Mouse (Mus musculus) intestine, embryonic 16.5 days (tissue): ENCODE data around the gene Klhl3. TPM values are rescaled to one million over a fixed set of nuclear protein-coding genes. Genes with fewer than 3 reads are reported as not detected.

Experiments
- ATAC-seq: fragments of 200-750 bp; cut with Nextera tagmentation; 2 replicates; pipeline ENCODE4 v1.8.0; 2017; ENCODE audit warnings: moderate TSS enrichment, moderate library complexity
- H3K27ac ChIP-seq: fragments of 300-500 bp; sonication (generic); 2 replicates; pipeline ENCODE4 v1.5.1; 2014; ENCODE audit warnings: mild to moderate bottlenecking, low read length
- H3K27me3 ChIP-seq: fragments of 300-500 bp; sonication (generic); replicated peaks from 2 replicates; pipeline ENCODE4 v1.6.1; 2014; ENCODE audit warnings: low read length, control low read depth, mixed read lengths; ENCODE audit not compliant: control insufficient read depth, insufficient read depth
- H3K36me3 ChIP-seq: fragments of 300-500 bp; sonication (generic); 2 replicates; pipeline ENCODE4 v1.6.1; 2014; ENCODE audit warnings: low read length, control low read depth; ENCODE audit not compliant: control insufficient read depth, insufficient read depth
- H3K4me1 ChIP-seq: fragments of 300-500 bp; sonication (generic); 2 replicates; pipeline ENCODE4 v1.6.1; 2014; ENCODE audit warnings: low read length, control low read depth, mixed read lengths; ENCODE audit not compliant: control insufficient read depth, insufficient read depth
- H3K4me2 ChIP-seq: fragments of 300-500 bp; sonication (generic); 2 replicates; pipeline ENCODE4 v1.6.1; 2014; ENCODE audit warnings: low read depth, low read length, control low read depth
- H3K4me3 ChIP-seq: fragments of 300-500 bp; sonication (generic); 2 replicates; pipeline ENCODE4 v1.5.1; 2014; ENCODE audit warnings: mild to moderate bottlenecking, low read length
- H3K9ac ChIP-seq: fragments of 300-500 bp; sonication (generic); 2 replicates; pipeline ENCODE4 v1.6.1; 2014; ENCODE audit warnings: low read depth, low read length
- H3K9me3 ChIP-seq: fragments of 300-500 bp; sonication (generic); 2 replicates; pipeline ENCODE4 v1.6.1; 2016; ENCODE audit warnings: low read length, control low read depth; ENCODE audit not compliant: control insufficient read depth
- WGBS: fragments of 180-500 bp; shearing (Covaris S2); extraction: QIAGEN DNeasy Blood & Tissue Kit; methylation state at CpG from one replicate; pipeline ENCODE4 v1.1.7; 2014; 5-methylcytosine and 5-hydroxymethylcytosine counted together
- microRNA counts: library from miRNA; unstranded; fragments of <30 nt; microRNA quantifications from one replicate; lab custom pipeline; 2016
- microRNA-seq: library from miRNA; unstranded; fragments of <30 nt; microRNA quantifications from one replicate; pipeline ENCODE4, GENCODE M21; 2016
- polyA plus RNA-seq: library from polyadenylated mRNA; unstranded; fragments of >200 nt; fragmentation: Nextera tagmentation; extraction: Ambion mirVana; gene quantifications from 2 replicates; pipeline ENCODE4 v1.2.1, GENCODE M21; 2015

The Klhl3 gene
- polyA plus RNA-seq, 1 experiment from 2014 or later, result 2.4 TPM

GRCm38 (mm10) chr13:57980071-57980470, 133.3 kb downstream of the Klhl3 start:
- H3K9me3 ChIP-seq, result no peaks in the 10 kb centered on the region
- peaks cover 9% of the 10 kb centered on the region for H3K4me1 ChIP-seq
- 18% methylated on average over 2 of the region's 2 CpGs for WGBS
- H3K27ac ChIP-seq, result no peak overlapping the region
- no peak overlapping the region for H3K9ac ChIP-seq
- H3K4me3 ChIP-seq, result no peak overlapping the region
- H3K27me3 ChIP-seq, result no peaks in the 10 kb centered on the region
- no peak overlapping the region for H3K4me2 ChIP-seq
- no peak for ATAC-seq
- H3K36me3 ChIP-seq, result no peaks in the 10 kb centered on the region

DNA sequence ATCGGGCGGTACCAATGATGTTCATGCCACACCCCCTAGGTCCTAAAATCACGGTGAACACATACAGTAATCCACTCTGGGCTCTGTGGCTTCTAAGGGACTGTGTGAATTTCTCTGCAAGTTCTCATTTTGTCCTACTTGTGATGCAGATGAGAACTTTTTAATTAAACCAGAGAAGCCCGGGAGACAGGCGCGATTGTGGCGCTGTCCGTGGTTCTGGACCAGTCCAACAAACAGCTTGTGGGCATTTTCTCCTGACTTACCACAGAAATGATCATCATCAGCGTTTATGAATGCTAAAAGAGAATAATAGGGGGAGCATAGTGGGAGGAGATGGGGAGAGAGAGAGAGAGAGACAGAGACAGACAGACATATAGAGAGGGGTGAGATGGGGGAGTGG, 134.5 kb downstream of the Klhl3 start:
- Histone ChIP-seq H3K27ac (no peak overlapping the region), H3K36me3 (no peaks in the 10 kb centered on the region), H3K4me1 (peaks cover 9% of the 10 kb centered on the region), H3K9me3 (no peaks in the 10 kb centered on the region), H3K27me3 (no peaks in the 10 kb centered on the region), H3K9ac (no peak overlapping the region), H3K4me2 (no peak overlapping the region), H3K4me3 (no peak overlapping the region)
- no peak for ATAC-seq
- WGBS, result 29% methylated on average over 9 of the region's 9 CpGs

- no peaks in the 10 kb centered on the region for H3K9me3 ChIP-seq
- no peak overlapping the region for H3K9ac ChIP-seq
- no peak overlapping the region for H3K4me3 ChIP-seq
- peaks cover 9% of the 10 kb centered on the region for H3K4me1 ChIP-seq
- ATAC-seq, result no peak
- 89% methylated on average over 6 of the region's 6 CpGs for WGBS
- H3K27me3 ChIP-seq, result no peaks in the 10 kb centered on the region
- no peak overlapping the region for H3K4me2 ChIP-seq
- H3K27ac ChIP-seq, result no peak overlapping the region
- no peaks in the 10 kb centered on the region for H3K36me3 ChIP-seq
Measured at GRCm38 (mm10) chr13:57977721-57978120, 135.7 kb downstream of the Klhl3 start.

GRCm38 (mm10) chr13:57965658-57966057, 147.7 kb downstream of the Klhl3 start:
- no peak for ATAC-seq
- Histone ChIP-seq H3K9me3 (no peaks in the 10 kb centered on the region), H3K27ac (no peak overlapping the region), H3K9ac (no peak overlapping the region), H3K36me3 (no peaks in the 10 kb centered on the region), H3K4me1 (no peaks in the 10 kb centered on the region), H3K4me3 (no peak overlapping the region), H3K4me2 (no peak overlapping the region), H3K27me3 (no peaks in the 10 kb centered on the region)
- WGBS, result 89% methylated on average over 6 of the region's 6 CpGs

- 82% methylated on average over 2 of the region's 2 CpGs for WGBS
- Histone ChIP-seq H3K4me1 (no peaks in the 10 kb centered on the region), H3K4me3 (no peak overlapping the region), H3K4me2 (no peak overlapping the region), H3K36me3 (no peaks in the 10 kb centered on the region), H3K27me3 (no peaks in the 10 kb centered on the region), H3K9ac (no peak overlapping the region), H3K9me3 (no peaks in the 10 kb centered on the region), H3K27ac (no peak overlapping the region)
- no peak for ATAC-seq
Measured at GRCm38 (mm10) chr13:57960254-57960653, 153.1 kb downstream of the Klhl3 start.

GRCm38 (mm10) chr13:57959806-57960205, 153.6 kb downstream of the Klhl3 start:
- Histone ChIP-seq H3K4me2 (no peak overlapping the region), H3K27ac (no peak overlapping the region), H3K27me3 (no peaks in the 10 kb centered on the region), H3K4me1 (no peaks in the 10 kb centered on the region), H3K9ac (no peak overlapping the region), H3K36me3 (no peaks in the 10 kb centered on the region), H3K4me3 (no peak overlapping the region), H3K9me3 (no peaks in the 10 kb centered on the region)
- 90% methylated on average over 5 of the region's 5 CpGs for WGBS
- ATAC-seq, result no peak

MicroRNAs encoded within 50 kb of the gene (microRNA counts, 519-probe panel; counts per million panel counts)
- microRNA mmu-miR-874 (lab: Ali Mortazavi, UCI), result 35.7 counts per million

Small RNA genes lying within 50 kb of the gene (microRNA-seq; reads per million reads assigned to microRNA genes)
- gene Mir874, result 94.5 reads per million, percentile 46 among the genes with 10 or more reads in this experiment

Other genes starting within 250 kb of the Klhl3 start
- gene Spock1, start 205.3 kb downstream of the Klhl3 start, polyA plus RNA-seq, result 1.7 and 2.5 TPM in 2 replicates
- 20.0 and 20.9 TPM in 2 replicates for gene Hnrnpa0, start 15.0 kb upstream of the Klhl3 start, polyA plus RNA-seq
- 53.8 and 54.1 TPM in 2 replicates for gene Idnk, start 44.1 kb upstream of the Klhl3 start, polyA plus RNA-seq
- 80.2 and 83.9 TPM in 2 replicates for gene Ubqln1, start 102.1 kb upstream of the Klhl3 start, polyA plus RNA-seq
- 10.0 and 10.9 TPM in 2 replicates for gene Gkap1, start 162.1 kb upstream of the Klhl3 start, polyA plus RNA-seq
- gene Kif27, start 245.5 kb upstream of the Klhl3 start, polyA plus RNA-seq, result 0.32 and 0.66 TPM in 2 replicates